Mouse (Mus musculus) thymus, adult 2 months (tissue): ENCODE results near the gene Ing1.

Experiments
- CTCF ChIP-seq: fragments of 200-500 bp; IDR thresholded peaks from 2 replicates; pipeline ENCODE4 v1.5.1; 2012; ENCODE audit warnings: mild to moderate bottlenecking, control low read depth, low read length, moderate library complexity, borderline replicate concordance; ENCODE audit not compliant: control insufficient read depth, poor library complexity, insufficient read depth; ENCODE audit errors: extremely low read depth
- POLR2A ChIP-seq: fragments of 200-500 bp; IDR thresholded peaks from 2 replicates; pipeline ENCODE4 v1.6.1; 2012; ENCODE audit warnings: mild to moderate bottlenecking, low read length, control low read depth, moderate library complexity; ENCODE audit not compliant: control insufficient read depth, poor library complexity, insufficient read depth; ENCODE audit errors: extremely low read depth

- TF ChIP-seq POLR2A (no peak), CTCF (no peak)
These were observed 2.0 kb downstream of the Ing1 start for GRCm38 (mm10) chr8:11557424-11557767.
